Mouse (Mus musculus): ENCODE data around the gene Hoxa11.

Gene Hoxa11

DNA sequence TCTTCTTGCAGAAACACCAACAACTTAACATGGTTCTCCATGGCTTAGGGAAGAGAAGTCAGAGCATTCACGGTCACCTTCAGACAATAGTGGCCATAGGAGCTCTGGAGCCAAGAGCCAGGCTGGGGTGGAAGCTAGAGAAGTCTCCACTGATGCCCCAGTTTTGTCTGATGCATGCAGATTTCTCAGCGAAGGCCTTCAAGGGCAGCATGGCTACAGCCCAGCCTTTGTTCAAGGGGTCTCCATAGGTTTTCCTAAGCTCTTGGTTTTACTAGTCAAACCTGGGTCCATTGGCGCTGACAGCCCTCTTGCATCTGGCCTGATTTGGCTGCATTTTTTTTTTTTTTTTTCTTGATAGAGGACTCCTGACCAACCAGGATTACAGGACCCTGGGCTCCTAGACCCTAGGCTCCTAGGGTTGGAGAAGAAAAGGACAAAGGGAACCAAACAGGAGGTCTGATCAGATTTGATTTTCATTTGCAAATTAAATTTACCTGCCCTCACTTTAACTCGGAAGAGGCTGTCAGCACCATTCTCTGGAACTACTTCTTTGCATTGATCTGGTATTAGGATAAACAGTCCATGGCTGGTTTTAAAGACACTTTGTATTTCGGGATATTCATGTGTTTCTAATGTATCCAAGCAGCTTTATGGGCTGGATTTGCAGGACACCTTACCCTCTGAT is 18.6 kb upstream of the Hoxa11 start:
- DNase-seq, result no peak

DNA sequence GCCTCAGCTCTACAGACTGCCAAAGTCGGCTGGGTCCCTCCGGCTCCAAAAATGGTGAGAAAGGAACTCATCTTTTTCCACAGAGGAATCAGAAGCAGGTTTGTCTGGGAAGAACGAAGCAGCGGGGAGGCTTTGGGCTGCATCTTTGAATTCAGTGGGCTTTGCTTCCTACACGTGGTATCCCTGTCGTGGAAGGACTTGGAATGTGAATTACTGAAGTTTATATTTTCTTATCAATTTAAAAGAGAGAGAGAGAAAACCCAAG is 17.6 kb upstream of the Hoxa11 start:
- no peak for DNase-seq

DNA sequence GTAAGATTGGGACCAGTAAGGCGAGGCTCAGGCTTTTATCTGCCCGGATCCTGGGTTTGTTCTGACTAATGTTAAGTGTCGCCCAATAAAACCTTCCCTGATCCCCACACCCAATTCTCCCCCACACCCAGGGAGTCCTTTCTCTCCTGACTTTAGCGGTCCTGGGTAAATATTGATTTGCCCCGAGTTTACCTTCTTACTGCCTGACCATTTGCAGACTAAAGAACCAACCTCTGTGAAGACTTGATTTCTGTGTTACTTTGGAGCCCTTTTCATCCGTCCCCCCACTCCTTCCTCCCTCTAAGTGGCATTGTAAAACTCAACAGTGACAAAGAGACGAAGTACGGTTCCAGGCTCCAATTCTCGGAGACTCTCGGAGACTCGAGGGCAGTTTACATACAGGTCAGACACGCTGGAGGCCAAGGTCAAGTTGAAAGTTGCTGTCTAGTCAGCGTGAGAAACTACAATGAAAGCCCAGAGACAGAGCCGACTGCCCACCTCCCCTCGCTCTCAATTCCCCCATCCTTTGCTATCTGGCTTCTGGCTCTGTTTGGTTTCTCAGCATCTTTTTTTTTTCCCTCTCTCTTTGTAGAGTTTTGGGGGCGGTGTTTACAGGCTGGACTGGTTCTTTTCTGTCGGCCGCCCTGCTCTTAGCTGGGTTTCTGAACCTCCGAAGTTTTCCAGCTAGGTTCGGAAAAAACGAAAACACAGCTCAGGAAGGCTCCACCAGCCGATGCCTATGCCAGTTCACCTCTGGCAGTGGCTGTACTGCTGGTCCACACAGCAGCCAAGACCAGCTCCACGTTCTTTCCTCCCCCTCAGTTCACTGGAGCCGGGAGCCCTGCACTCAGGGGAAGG is 17.1 kb upstream of the Hoxa11 start:
- DNase-seq, result no peak

DNA sequence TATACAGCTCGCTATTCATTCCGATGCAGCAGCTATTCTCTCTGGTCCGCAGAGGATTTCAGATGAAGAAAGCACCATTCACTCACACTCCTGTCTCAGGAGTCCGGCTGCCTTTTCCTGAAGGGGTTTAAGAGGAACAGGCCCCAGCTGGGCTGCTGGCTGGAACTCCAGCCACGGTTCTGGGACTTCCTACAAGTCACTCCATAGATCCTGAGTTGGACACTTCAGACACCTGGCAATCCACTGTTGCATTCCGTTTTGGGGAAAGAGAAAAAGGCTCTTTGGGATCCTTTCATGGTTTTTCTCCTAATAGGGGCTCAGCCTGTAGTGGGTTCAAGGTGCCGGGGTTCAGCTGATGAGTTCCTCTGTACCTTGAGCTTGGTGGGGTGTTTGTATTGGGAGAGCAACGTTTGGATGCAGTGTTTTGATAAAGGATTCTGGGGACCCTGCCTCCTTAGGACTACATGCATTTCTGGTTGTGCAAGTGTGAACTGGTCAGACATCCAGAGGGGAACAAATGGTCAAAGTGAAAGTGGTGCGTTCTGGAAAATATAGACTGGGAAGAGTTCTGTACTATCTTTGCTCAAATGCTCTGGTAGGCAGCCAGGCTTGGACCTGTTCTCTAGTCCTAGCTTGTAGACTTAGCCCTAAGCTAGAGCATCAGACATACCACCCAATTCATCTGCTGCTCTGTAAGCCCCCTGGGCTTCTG is 16.3 kb upstream of the Hoxa11 start:
- DNase-seq, result no peak

DNA sequence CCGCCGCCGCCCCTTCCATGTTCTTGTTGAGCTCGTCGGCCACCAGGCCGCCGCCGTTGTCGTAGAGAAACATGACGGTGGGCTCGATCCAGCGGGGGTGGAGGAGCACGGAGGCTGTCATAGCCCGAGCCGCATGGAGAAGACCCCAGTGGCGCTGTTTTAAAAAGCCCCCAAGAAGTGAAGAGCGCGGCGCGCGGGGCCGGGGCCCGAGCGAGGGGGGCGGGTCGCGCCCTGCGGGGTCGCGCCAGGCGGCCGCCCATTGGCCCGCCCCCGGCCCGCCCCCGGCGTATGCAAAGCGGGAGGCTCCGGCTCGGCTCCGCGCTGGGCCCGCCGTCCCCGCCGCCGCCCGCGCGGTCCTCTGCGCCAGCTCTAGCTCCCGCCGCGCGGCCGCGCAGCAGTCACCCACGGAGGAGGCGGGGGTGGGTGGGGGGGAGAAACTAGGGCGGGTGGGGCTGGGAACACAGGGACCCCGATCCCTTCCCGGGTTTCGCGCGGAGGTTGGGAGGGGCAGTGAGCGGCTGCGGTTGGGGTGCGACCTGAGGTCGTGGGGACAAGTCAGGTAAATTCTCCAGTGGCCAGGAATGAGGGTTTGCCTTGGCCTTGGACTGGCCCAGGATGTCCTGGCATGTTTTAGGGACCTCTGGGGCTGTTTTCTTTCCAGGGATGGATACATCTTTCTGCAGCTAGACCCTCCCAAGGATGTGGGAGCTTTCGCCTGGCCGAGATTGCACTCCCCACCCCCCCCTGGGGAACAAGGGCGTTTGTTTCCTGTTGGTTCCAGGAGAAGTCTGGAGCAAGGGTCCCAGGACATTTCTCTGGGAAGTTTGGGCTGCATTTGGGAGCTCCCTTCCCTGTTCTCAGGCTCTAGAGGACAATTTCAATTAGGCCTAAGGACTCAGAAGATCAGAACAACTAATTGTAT is 15.3 kb upstream of the Hoxa11 start, which contains the start of gene Hoxa13:
Gene Hoxa13, minus strand, starts transcription at position 227 of the 922 bp plus-strand sequence.
- no peak for DNase-seq

DNA sequence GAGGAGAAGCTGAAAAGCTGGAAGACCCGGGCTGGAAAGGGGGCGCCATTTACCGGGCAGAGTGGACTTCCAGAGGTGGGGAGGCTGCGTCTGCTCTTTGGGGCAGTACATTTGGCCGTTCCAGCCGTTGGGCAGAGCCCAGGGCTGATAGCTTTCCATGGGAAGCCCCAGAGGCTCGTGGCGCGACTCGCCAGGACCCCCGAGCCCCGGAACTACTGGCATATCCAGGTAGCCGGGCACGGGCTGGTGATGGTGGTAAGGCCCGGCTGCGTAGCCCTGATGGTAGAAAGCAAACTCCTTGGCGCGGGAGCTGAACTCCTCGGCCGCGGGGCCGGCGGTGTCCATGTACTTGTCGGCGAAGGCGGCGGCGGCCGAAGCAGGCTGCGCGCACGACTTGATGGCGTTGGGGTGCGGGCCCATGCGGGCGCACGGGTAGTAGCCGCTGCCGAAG is 14.2 kb upstream of the Hoxa11 start:
- DNase-seq, result no peak

DNA sequence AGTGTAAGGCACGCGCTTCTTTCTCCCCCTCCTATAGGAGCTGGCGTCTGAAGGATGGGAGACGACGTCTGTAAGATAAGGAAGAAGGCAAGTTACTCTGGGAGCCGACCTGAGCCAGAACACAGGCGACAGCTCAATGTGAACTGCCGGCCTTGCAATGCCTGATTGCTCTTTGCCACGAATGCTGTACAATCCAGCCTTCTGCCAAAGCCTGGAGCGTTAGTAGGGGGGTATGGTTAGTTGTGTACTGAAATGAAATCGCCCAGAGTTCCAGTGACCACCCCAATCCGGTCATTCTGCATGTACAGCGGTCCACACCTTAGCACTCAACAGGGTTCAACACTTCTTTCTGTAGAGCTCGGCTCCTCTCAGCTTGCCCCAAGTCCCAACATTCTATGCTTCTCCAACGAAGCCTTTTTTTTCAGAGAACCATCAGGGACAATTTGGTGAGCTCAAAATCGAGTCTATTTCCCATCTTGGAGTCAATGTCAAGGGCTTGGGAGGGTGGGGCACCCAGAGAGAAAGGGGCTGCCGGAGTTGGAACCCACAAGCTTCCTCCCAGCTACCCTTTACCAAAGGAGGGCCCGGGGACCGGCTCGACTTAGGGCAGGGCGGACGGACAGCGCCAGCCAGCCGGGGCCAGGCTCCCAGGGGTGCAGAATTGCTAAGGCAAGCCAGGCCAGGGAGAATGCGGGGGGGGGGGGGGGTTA is 13.6 kb upstream of the Hoxa11 start:
- DNase-seq, result no peak

DNA sequence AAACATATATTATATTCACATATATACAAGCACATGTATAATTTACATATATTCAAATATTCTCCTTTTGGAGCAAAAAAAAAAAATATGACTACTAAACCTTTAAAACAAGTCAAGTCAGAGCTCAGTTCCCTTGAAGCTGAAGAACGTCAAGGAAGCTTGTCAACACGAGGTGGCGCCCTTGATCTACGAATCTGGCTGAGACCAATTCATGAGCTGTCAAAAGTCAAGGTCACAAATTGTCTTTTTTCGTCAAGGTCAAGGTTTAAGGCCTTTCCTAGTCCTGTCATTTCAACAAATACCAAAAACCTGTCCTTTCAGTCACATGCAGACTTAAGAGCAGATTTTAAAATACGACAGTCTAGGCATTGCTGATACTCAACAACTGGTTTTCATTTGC is 11.3 kb upstream of the Hoxa11 start:
- DNase-seq, result peak; percentile 69

DNA sequence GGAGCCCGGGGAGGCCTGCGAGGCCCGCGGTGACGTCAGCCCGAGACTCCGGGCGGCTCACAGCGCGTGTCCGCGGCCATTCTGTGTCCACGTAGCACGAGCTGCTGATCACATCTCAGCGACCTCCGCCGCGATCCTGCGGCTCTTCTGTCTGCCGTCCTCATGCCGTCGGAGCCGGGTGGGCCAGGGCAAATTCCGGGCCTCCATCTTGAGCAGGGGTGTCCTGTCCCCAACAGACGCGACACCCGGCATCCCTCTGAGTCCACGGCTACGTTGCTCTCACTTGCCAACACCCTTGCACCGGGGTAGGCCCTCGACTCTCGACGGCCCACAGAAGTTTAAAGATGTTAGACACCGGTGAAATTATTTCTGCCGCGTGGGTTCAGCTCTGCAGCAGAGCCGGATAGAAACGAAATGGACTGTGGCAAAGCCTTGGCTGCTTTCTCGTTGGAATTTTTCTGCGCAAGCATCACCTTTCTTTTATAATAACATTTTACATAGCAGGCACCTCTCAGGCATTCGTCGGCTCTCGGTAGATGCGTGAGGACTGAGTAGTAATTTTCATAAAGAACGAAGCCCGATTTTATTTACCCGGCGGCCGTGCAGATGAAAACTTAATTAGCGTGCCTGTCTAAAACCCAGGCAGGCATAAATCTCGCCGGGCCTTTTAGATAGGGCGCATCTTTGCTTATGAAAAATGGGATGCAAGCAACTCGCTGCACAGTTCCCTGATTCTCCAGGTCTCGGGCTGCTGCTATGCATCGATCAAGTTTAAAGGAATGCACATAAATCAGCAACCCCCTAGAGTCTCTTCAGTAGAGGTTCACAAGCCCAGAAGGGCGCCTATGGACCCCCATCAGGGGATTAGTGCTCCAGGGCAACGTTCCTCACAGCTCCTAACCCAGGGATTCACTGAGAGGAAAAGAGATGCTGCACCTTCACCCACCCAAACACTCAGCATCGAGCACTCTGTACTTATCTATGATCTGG is 8.2 kb upstream of the Hoxa11 start:
- DNase-seq, result no peak

DNA sequence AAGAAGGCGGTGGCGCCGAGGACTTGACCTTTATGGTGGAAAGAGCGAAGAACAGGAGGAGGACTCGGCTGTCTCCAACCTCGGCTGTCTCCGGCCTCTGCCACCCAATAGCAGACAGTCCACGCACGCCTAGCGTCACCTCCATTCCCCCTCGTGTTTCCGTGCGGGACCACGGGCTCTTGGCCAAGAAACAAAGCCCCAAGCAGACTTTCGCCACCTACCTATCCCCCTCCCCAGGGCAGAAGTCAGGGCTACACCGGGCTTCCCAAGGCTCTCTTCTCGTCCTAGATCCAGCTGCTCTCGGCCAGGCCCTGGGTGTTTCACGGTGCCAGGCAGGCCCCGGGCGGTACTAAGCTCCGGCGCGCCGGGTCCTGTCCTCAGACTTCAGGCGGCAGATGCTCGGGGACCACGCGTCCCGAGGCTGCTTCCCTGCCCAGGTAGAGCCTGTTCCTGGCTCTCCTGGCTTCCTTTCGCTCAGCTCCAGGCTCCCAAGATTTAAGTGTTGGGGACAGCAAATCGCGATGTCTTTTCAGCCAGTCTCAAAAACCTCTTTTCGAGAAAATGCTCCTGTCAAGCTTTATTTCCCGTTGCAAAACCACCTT is 7.3 kb upstream of the Hoxa11 start:
- no peak for DNase-seq

DNA sequence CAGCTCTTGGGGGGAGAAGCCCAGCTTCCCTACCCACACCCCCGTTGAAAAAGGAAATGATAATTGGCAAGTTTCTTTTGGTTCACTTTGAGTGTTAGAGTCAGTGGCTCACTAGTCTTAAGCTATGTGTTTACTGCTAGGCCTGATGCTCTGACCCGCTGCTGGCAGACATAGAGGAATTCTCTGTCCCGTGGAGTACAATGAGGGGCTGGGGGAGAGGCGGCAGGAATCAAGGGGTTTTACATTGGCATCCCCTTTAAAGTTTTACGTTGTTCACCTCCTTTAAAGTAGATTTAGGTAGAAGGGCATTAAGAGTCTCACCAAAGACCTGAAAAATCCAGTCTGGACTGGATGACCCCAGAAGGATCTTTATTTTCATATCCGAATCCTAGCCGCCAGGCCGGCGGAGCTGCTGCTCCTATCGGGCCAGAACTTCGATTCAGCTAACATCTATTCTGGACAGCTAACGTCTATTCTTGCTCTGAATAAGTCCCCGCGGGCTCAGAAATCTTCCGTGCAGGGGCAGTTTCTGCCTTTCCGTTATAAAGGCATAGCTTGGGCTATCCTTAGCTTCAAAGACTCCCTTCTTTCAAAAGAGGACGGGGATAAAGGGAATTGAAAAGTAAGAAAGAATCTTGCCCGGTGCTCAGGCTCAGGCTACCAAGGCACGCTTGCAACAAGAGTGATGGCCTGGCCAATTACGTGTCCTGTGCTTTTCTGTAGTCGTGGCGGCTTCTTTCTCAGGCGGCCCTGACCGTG is 6.6 kb upstream of the Hoxa11 start:
- DNase-seq, result no peak

DNA sequence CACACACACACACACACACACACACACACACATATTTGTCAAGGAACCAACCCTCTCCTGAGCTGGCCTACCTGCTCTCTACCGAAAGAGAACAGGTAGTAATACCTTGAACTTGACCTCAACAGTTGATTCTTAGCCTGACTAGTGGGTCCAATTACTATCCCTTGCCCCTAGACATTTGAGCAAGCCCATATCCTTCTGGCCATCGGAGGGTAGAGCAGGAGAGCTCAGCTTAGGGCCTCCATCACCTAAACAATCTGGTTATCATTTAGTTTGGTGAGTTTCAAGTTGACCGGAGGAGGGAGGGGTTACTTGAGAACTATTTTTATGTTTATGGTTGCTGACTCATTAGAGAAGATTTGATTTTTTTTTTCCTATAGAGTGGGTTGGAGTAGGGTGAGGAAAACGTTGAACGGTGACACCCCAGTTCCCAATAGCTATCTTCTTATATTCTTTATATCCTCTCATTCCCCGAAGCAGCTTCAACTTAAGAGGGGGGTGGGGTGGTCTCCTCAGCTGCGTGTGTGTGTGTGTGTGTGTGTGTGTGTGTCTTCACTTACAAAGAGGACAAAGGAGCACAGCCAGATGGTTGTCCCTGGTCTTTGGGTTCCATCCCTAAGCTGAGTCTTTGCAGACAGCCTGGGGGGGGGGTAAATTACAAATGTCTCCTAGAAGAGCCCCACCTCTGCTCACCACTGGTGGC is 5.7 kb upstream of the Hoxa11 start:
- DNase-seq, result no peak

DNA sequence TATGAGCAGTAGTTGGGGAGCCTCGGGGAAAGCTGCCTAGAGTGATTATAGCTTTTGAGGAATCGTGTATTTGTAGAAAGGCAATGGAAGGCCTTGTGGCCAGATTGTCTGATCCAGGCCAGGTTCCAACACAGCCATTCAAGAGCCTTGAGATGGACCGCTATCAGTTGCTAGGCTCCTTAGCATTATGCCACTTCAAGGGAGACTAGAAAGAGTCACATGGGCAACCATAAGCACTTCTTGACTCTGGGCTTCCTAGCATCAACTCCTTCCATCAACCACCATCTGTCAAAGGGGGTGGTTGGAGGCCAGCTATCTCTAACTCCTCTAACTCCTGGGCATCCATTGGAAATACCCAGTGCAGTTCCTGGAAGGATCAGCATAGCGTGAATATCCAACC is 4.2 kb upstream of the Hoxa11 start:
- DNase-seq, result no peak

DNA sequence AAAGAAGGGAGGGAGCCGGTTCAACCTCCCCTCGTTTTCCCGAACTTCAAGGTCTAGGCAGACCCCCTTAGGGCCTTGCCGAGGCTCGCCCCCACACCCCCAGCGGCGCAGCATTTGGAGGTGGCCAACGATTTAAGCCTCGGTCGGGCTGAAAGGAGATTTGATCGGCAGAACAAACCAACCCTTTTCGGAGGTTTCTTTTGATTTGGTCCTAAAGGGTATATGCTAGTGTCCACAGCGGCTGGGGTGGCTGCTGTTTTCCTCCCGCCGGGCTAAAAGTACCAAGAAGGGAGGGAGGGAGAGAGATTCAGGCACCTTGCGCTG is 3.8 kb upstream of the Hoxa11 start:
- DNase-seq, result no peak

DNA sequence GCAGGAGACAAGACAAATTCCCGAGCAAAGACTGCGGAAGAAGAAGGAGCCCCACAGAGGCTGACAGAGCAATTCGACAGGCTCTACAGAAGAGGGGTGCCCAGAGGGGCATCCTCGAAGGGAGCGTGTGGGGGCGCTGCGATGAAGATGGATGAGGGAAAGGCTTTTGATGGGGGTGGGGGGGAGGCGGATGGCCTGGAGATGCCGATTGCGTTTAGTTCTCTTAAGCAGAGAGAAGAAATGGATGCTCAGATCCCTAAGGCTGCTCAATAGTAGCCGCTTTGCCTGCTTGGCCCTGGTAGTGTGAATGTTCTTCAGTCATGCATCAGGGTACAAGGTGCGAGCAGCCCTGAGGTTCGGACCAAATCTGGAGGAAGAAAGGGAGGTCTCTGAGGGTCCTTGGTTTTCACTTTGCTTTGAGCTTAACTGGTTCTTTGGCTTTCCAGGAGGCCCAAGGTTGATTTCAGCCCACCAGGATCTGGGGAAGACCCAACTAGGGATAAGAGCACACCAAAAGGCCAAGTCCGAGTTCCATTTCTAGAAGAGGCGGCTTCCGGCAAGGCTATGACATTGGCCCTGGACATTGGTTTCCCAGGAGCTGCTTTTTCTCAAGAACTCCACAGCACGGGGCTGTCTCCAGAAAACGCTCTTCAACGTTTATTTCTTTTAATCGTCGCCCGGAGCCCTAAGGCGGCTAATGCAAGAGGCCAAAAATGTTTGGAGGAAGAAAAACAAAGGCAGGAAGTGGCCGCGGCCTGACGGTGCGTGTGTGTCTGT is 3.2 kb upstream of the Hoxa11 start:
- DNase-seq, result no peak

DNA sequence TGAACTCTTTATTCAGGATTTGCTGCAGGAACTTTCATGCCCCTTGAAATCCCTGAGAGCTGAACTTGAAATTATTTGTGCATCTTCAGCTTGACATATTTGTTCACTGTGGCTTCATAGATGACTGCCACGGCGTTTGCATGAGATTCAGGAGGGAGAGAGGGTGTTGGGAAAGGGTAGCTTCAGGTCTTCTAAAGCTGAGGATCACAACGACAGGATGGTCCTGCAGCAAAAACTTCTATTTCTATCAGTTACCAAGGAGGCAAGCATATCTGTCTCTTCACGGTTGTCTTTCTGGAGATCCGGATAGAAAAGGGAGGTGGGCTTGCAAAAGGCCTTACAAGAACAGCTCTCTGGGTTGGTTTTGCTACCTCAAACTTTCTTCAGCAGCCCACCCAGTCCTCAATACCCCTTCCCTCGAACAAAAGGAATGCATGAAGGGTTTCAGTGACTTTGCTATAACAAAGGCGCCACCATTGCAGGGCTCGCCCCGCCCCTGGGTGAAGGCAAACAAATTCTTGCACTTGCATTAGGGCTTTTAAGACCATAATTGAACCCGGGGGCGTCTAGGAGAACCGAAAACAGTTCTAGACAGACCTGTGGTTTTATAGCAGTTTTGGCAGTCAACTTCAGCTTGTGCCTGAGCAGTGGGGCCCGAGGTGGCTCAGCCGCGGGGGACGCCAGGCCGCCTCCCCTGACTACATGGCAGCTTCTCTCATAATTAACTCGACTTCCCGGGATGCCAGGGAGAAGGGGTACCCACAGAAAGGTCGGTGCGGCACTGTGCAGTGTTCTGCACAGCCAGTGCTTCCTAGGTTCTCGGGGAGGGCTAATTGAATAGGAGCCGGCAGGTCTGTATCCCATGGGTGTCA is 2.4 kb upstream of the Hoxa11 start:
- DNase-seq, result no peak

DNA sequence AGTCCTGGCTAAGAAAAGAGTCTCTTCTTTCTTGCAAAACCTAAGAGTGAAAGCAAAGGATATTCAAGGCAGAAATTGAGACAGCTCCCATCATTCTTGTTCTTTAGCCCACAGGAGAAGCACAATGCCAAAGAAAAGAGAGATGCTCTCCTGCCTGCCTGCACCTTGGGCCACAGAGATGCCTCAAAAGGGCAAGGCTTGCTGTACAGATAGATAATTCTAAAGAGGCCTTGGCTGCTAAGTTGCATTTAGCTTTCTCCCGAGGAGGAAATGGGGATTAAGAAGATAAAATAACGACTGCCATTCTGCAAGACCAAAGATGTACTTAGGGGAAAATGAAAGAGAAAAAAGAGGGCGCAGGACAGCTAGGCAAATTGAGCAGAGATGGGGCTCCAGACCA is 1.3 kb upstream of the Hoxa11 start:
- no peak for DNase-seq
